Mouse (Mus musculus): Measurements from ENCODE around the gene Fam221b. TPM values are rescaled to one million over a fixed set of nuclear protein-coding genes. Genes with fewer than 3 reads are reported as not detected.

The Fam221b gene
- polyA plus RNA-seq, 1 experiment from 2014 or later = 3.9 TPM

DNA sequence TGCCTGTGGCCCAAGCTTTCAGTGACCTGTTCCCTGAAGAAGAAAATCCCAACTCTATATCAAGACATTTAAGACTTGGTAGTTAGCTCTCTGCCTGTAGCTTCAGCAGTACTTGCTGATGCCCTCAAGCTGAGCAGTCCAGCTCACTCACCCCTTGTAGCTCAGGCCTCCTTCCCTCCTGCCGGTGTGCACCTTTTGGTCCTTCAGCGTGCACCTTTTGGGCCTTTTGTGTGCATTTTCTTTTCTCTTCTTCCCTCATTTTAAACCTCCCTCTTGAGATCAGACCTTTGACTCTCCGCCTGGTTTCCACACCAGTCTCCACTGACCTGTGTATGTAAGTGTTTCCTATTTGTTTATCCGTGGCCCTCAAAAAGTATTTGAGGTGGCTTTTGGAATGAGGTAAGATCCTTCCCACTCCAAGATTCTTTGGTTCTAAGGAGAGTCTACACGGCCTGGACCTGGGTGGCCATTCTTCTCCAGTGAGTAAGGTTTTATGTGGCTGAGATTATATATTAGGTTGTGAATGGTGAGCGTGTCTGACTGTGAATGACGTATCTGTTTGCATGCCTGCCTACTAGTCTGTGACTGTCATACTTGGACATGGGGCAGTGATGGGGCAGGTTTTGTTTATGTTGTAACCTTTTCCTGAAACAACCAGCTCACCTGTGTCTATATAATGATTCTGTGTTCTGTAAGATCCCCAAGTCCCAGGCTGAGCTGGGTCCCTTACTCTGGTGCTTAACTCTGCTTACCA, 34.1 kb downstream of the Fam221b start:
- no peaks in the 10 kb centered on the region for H3K9me3 ChIP-seq (replicated peaks)
- H3K27ac ChIP-seq (ENCODE audit: poor library complexity, severe bottlenecking) = no peak overlapping the region
- H3K4me2 ChIP-seq = 0 out of 2 replicates have a peak overlapping the region, but pooled peaks have one; percentile 17
- no peak for ATAC-seq (ENCODE audit: insufficient number of reproducible peaks, low FRiP score)
- peaks cover 10% of the 10 kb centered on the region for H3K27me3 ChIP-seq (replicated peaks)
- 80% methylated on average over 7 of the region's 7 CpGs for WGBS
- no peak overlapping the region for H3K9ac ChIP-seq
- no peak overlapping the region for H3K4me3 ChIP-seq
- H3K4me1 ChIP-seq (replicated peaks) = peaks cover 38% of the 10 kb centered on the region
- no peaks in the 10 kb centered on the region for H3K36me3 ChIP-seq

DNA sequence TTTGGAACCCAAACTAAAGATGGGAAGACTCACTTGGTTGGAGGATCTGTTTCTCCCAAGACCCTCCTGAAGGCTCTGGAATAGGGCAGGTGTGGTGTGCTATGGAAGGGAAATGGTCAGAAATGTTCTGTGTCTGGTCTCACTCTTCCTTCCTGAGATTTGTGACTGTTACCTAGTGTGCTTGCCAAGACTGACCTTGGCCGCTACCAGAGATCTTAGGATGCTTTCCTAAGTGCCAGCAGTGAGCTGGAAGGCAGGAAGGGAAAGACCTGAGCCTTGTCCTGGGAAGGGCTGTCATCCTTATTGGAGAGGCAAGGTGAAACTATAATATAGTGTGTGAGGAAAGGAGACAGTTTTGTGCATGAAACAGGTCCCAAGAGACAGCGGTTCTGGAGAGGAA, 35.2 kb downstream of the Fam221b start:
- H3K9me3 ChIP-seq (replicated peaks) = no peaks in the 10 kb centered on the region
- H3K9ac ChIP-seq = no peak overlapping the region
- no peak overlapping the region for H3K27ac ChIP-seq (ENCODE audit: poor library complexity, severe bottlenecking)
- no peak for ATAC-seq (ENCODE audit: insufficient number of reproducible peaks, low FRiP score)
- no peak overlapping the region for H3K4me2 ChIP-seq
- no peak overlapping the region for H3K4me3 ChIP-seq
- H3K27me3 ChIP-seq (replicated peaks) = peaks cover 10% of the 10 kb centered on the region
- 90% methylated on average over 2 of the region's 2 CpGs for WGBS
- H3K4me1 ChIP-seq (replicated peaks) = peaks cover 38% of the 10 kb centered on the region
- H3K36me3 ChIP-seq = no peaks in the 10 kb centered on the region

DNA sequence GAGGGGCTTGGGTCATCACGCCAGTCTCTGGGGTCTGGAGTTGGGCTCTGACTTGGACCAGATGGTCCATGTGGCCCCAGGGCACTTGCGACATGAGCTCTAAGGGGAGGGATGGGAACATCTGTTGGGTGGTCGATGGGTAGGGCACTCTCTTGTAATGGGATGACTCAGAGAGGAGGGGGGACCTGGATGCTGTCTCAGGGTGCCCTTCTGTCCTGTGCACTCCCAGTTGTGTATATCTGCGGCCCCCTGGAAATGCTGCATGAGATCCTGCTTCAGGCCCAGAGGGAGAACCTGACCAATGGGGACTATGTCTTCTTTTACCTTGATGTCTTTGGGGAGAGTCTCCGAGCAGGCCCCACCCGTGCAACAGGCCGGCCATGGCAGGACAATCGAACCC, 35.6 kb downstream of the Fam221b start:
- H3K27ac ChIP-seq (ENCODE audit: poor library complexity, severe bottlenecking) = no peak overlapping the region
- H3K9me3 ChIP-seq (replicated peaks) = no peaks in the 10 kb centered on the region
- no peak overlapping the region for H3K4me3 ChIP-seq
- no peak overlapping the region for H3K9ac ChIP-seq
- H3K4me2 ChIP-seq = no peak overlapping the region
- 82% methylated on average over 8 of the region's 8 CpGs for WGBS
- peaks cover 38% of the 10 kb centered on the region for H3K4me1 ChIP-seq (replicated peaks)
- peaks cover 10% of the 10 kb centered on the region for H3K27me3 ChIP-seq (replicated peaks)
- no peak for ATAC-seq (ENCODE audit: insufficient number of reproducible peaks, low FRiP score)
- no peaks in the 10 kb centered on the region for H3K36me3 ChIP-seq

DNA sequence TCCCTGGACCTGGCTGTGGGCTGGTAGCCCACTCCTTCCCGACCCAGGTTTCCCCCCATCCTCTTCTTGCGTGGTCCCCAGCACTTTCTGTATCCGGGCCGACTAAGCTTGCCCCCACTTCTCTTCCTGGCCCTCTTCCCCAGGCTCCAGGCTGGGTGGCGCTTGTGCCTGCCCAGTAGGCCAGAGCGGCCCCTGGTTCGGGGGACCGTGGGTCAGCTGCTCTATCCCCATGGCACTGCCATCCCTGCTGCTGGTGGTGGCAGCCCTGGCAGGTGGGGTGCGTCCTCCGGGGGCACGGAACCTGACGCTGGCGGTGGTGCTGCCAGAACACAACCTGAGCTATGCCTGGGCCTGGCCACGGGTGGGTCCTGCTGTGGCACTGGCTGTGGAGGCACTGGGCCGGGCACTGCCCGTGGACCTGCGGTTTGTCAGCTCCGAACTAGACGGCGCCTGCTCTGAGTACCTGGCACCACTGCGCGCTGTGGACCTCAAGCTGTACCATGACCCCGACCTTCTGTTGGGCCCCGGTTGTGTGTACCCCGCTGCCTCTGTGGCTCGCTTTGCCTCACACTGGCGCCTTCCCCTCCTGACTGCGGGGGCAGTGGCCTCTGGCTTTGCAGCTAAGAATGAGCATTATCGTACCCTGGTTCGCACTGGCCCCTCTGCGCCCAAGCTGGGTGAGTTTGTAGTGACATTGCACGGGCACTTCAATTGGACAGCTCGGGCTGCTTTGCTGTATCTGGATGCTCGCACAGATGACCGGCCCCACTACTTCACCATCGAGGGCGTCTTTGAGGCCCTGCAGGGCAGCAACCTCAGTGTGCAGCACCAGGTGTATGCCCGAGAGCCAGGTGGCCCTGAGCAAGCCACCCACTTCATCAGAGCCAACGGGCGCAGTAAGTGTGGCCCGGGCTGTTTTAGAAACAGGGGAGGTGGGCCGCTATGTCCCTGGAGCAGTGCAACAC, 36.7 kb downstream of the Fam221b start:
- Histone ChIP-seq H3K4me2 (peak overlapping the region; percentile 93), H3K36me3 (no peaks in the 10 kb centered on the region), H3K9ac (peak overlapping the region; percentile 89), H3K4me1 (replicated peaks) (peaks cover 38% of the 10 kb centered on the region), H3K27ac (ENCODE audit: poor library complexity, severe bottlenecking) (0 out of 2 replicates have a peak overlapping the region, but pooled peaks have one; percentile 55), H3K4me3 (peak overlapping the region; percentile 67), H3K27me3 (replicated peaks) (peaks cover 10% of the 10 kb centered on the region), H3K9me3 (replicated peaks) (no peaks in the 10 kb centered on the region)
- 41% methylated on average over 42 of the region's 42 CpGs for WGBS
- peak; percentile 9; the same call in 1 of the 2 replicates for ATAC-seq (ENCODE audit: insufficient number of reproducible peaks, low FRiP score)

DNA sequence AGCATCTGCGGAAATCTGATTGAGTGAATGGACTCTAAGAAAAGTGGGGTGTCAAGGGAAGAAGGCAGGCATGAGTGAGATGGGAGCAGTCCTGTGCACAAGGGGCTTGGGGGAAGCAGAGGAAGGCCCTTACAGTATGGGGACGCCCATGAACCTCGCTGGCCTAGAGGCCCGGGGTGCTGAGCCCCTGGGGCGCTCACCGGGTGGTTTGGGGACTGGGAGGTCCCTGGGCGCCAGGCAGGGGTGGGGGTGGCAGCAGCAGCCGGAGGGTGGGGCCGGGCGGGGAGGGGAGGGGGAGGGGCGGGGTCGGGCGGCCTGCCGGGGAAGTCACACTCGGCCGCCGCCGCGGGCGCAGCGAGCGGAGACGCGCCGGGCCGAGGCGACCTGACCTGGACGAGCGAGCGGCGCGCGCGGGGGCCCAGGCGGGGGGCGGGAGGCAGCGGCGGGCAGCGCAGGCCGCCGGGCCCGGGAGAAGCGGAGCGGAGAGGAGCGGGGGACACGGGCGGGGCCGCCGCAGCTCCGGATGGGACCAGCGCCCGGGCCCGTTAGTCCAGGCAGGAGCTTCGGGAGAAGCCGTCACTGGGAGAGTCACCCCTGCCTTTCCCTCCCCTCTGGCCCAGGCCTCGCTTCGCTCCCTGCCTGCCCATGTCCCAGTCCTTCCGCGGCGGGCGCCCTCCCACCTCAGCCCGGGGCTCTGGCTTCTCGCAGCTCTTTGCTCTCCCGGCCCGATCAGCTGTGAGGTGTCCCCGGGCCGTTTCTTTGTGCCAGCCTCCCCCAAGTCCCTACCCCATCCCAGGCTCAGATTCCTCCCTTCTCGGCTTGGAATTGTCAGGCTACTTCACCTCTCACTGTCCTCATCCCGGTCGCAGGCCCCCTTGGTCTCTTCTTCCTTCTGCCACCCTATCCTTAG, 37.6 kb downstream of the Fam221b start, which contains the start of gene Npr2:
Gene Npr2, plus strand, starts transcription at position 890 of the 910 bp plus-strand sequence.
- 1% methylated on average over 61 of the region's 70 CpGs for WGBS
- peak; percentile 66 for ATAC-seq (ENCODE audit: insufficient number of reproducible peaks, low FRiP score)
- Histone ChIP-seq H3K4me2 (peak within 1 kb of the TSS; percentile 93), H3K36me3 (no peaks in the 10 kb centered on the region), H3K4me3 (peak within 1 kb of the TSS; percentile 67), H3K4me1 (replicated peaks) (peaks cover 38% of the 10 kb centered on the region), H3K27ac (ENCODE audit: poor library complexity, severe bottlenecking) (peak within 1 kb of the TSS; percentile 55; the same call in 1 of the 2 replicates), H3K9ac (peak within 1 kb of the TSS; percentile 89), H3K9me3 (replicated peaks) (peaks cover 5% of the 10 kb centered on the region), H3K27me3 (replicated peaks) (peaks cover 10% of the 10 kb centered on the region)

DNA sequence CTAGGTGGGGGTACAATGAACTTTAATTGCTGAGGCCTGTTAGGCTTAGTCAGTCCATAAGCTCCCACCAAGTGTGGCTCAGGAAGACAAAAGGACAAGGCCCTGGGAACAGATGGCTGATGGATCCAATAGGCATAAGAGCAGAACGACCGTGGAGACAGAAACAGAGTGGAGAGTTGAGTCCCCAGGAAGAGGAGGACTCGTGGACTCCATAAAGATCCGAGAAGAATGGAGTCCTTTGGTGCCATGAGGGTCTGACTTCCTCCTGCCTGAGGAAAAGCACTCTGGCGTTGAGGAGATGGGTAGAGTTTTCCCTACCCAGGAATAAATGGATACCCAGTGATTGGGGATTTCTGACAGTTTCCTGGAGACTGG, 38.3 kb downstream of the Fam221b start:
- Histone ChIP-seq H3K27ac (ENCODE audit: poor library complexity, severe bottlenecking) (no peak overlapping the region), H3K36me3 (no peaks in the 10 kb centered on the region), H3K4me2 (peak overlapping the region; percentile 93), H3K4me3 (peak overlapping the region; percentile 67; the same call in 1 of the 2 replicates), H3K9ac (no peak overlapping the region), H3K4me1 (replicated peaks) (peaks cover 34% of the 10 kb centered on the region), H3K27me3 (replicated peaks) (peaks cover 10% of the 10 kb centered on the region), H3K9me3 (replicated peaks) (peaks cover 7% of the 10 kb centered on the region)
- ATAC-seq (ENCODE audit: insufficient number of reproducible peaks, low FRiP score) = no peak
- 29% methylated on average over 5 of the region's 5 CpGs for WGBS

DNA sequence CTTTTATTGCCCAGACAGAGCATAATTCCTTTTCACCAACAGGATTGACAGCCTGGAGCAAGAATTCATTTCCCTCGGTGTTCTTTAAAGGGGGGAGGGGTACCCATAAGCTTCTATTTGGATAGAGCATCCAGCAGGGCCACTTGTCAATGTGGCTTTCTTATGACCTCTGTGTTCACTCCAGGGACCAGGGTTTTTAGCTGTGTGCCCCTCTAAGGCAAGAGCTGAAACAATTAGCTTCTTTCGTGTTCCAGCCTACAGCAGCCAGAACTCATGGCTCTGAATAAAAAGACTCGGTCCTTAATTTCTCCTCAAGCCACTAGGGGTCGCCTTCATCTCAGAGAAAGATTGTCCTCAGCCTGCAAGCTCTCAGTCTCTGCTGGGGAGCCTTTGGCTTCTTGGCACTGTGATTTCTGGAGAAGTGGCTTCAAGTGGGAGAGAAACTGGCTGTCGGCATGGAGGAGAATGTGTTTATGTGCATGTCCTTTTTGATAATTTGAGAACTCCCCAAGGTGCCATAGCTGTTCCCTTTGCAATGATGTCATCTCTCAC, 38.8 kb downstream of the Fam221b start:
- no peak overlapping the region for H3K4me3 ChIP-seq
- no peak for ATAC-seq (ENCODE audit: insufficient number of reproducible peaks, low FRiP score)
- H3K4me1 ChIP-seq (replicated peaks) = peaks cover 28% of the 10 kb centered on the region
- H3K27me3 ChIP-seq (replicated peaks) = peaks cover 10% of the 10 kb centered on the region
- peaks cover 13% of the 10 kb centered on the region for H3K9me3 ChIP-seq (replicated peaks)
- H3K9ac ChIP-seq = no peak overlapping the region; the same call in 1 of the 2 replicates
- WGBS = 5% methylated on average over 5 of the region's 5 CpGs
- H3K27ac ChIP-seq (ENCODE audit: poor library complexity, severe bottlenecking) = no peak overlapping the region
- H3K4me2 ChIP-seq = peak overlapping the region; percentile 49
- H3K36me3 ChIP-seq = no peaks in the 10 kb centered on the region

DNA sequence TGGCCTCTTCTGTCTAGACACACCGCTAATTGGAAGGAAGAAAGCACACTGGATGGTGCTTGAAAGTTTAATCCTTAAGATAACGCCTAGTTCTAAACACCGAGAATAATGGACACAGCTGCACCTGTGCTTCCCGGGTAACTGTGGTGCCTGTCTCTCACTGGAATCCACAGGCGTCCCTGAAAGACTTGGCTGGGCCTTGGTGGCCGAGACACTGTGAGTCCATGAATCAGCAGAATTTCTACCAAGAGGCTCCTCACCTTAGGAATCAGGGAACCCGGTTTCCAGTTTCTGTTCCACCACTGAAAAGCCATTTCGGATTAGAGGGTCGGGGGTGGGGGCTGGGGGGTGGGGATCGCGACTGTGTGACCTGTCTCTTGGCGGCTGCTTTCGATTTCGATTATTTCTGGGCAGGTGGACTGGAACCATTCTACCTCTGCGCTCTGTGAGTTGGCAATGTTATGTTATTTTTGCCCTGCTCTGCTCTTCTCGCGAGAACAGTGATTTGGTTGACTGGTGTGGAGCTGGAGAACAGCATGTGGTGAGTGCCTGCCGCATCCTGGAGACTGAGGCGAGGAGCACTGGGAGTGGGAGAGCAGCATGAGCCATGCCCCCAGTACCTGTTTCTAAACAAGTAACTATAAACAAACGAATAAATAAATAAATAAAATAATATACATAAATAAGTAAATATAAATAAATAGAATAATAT, 39.7 kb downstream of the Fam221b start:
- peak overlapping the region; percentile 41 for H3K4me2 ChIP-seq
- H3K4me3 ChIP-seq = 0 out of 2 replicates have a peak overlapping the region, but pooled peaks have one; percentile 2
- peaks cover 15% of the 10 kb centered on the region for H3K9me3 ChIP-seq (replicated peaks)
- 36% methylated on average over 20 of the region's 20 CpGs for WGBS
- no peak overlapping the region for H3K27ac ChIP-seq (ENCODE audit: poor library complexity, severe bottlenecking)
- H3K36me3 ChIP-seq = no peaks in the 10 kb centered on the region
- H3K4me1 ChIP-seq (replicated peaks) = peaks cover 23% of the 10 kb centered on the region
- H3K27me3 ChIP-seq (replicated peaks) = peaks cover 10% of the 10 kb centered on the region
- ATAC-seq (ENCODE audit: insufficient number of reproducible peaks, low FRiP score) = no peak
- no peak overlapping the region for H3K9ac ChIP-seq

DNA sequence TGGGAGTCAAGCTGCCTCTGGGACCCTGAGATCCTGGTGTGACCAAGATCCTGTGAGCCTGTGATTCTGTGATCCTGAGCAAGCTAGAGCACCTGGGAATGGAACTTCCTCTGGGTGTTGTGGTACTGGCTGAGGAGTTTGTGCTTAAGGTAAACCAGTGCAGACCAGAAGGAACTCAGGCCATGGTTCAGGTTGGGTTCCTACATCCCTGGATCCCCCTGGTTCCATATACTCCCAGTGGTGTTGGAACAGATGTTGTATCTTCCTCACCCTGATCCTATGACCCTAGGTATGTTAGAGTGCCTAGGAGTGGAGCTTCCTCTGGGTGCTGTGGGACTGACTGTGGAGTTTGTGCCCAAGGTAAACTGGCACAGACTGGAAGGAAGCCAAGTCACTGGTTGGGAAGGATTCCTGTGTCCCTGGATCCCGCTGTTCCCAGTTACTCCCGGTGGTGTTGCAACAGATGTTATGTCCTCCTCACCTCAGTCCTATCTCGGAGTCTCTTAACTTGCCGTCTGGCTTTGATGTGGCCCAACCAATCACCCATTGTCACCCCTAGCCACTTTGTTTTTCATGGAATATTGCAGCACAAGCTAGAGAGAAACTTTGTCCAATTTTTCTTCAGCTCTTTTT, 48.7 kb downstream of the Fam221b start:
- 65% methylated on average over 4 of the region's 4 CpGs for WGBS
- ATAC-seq (ENCODE audit: insufficient number of reproducible peaks, low FRiP score) = no peak

More for the DNA sequence above, 48.7 kb downstream of the Fam221b start:
- no peak overlapping the region for H3K4me2 ChIP-seq
- H3K9me3 ChIP-seq (replicated peaks) = peaks cover 3% of the 10 kb centered on the region
- no peaks in the 10 kb centered on the region for H3K27me3 ChIP-seq (replicated peaks)
- no peaks in the 10 kb centered on the region for H3K36me3 ChIP-seq
- no peak overlapping the region for H3K4me3 ChIP-seq
- H3K27ac ChIP-seq (ENCODE audit: poor library complexity, severe bottlenecking) = no peak overlapping the region
- H3K4me1 ChIP-seq (replicated peaks) = no peaks in the 10 kb centered on the region
- no peak overlapping the region for H3K9ac ChIP-seq
